Mouse (Mus musculus) midbrain, embryonic 16.5 days (tissue): Measurements from ENCODE around the gene Slc9a5. TPM values are rescaled to one million over a fixed set of nuclear protein-coding genes. Genes with fewer than 3 reads are reported as not detected.

Experiments used
- ATAC-seq: fragments of 200-750 bp; cut with Nextera tagmentation; 2 replicates; pipeline ENCODE4 v1.8.0; 2017; ENCODE audit warnings: moderate TSS enrichment
- H3K27ac ChIP-seq: fragments of 300-500 bp; sonication (generic); 2 replicates; pipeline ENCODE4 v1.5.1; 2014; ENCODE audit warnings: mild to moderate bottlenecking, low read length, mixed read lengths
- H3K27me3 ChIP-seq: fragments of 300-500 bp; sonication (generic); 2 replicates; pipeline ENCODE4 v1.6.1; 2014; ENCODE audit warnings: low read depth, low read length, mixed read lengths; ENCODE audit not compliant: control insufficient read depth, insufficient read depth
- H3K36me3 ChIP-seq: fragments of 300-500 bp; sonication (generic); 2 replicates; pipeline ENCODE4 v1.6.1; 2014; ENCODE audit warnings: mild to moderate bottlenecking, low read length, moderate library complexity, mixed read lengths; ENCODE audit not compliant: control insufficient read depth, insufficient read depth
- H3K4me1 ChIP-seq: fragments of 300-500 bp; sonication (generic); 2 replicates; pipeline ENCODE4 v1.6.1; 2014; ENCODE audit warnings: mild to moderate bottlenecking, low read length, mixed read lengths; ENCODE audit not compliant: control insufficient read depth, insufficient read depth
- H3K4me2 ChIP-seq: fragments of 300-500 bp; sonication (generic); 2 replicates; pipeline ENCODE4 v1.6.1; 2014; ENCODE audit warnings: mild to moderate bottlenecking, low read length, mixed read lengths
- H3K4me3 ChIP-seq: fragments of 300-500 bp; sonication (generic); 2 replicates; pipeline ENCODE4 v1.5.1; 2014; ENCODE audit warnings: low read depth, mild to moderate bottlenecking, low read length, moderate library complexity, mixed read lengths
- H3K9ac ChIP-seq: fragments of 300-500 bp; sonication (generic); 2 replicates; pipeline ENCODE4 v1.6.1; 2014; ENCODE audit warnings: low read depth, low read length, mixed read lengths
- H3K9me3 ChIP-seq: fragments of 300-500 bp; sonication (generic); replicated peaks from 2 replicates; pipeline ENCODE4 v1.6.1; 2014; ENCODE audit warnings: mild to moderate bottlenecking, low read length, mixed read lengths; ENCODE audit not compliant: control insufficient read depth, poor library complexity, severe bottlenecking
- WGBS: fragments of 180-500 bp; shearing (Covaris S2); extraction: QIAGEN DNeasy Blood & Tissue Kit; methylation state at CpG from one replicate; pipeline ENCODE4 v1.1.7; 2014; 5-methylcytosine and 5-hydroxymethylcytosine counted together
- microRNA counts: library from miRNA; unstranded; fragments of <30 nt; microRNA quantifications from one replicate; lab custom pipeline; 2016
- microRNA-seq: library from miRNA; unstranded; fragments of <30 nt; microRNA quantifications from one replicate; pipeline ENCODE4, GENCODE M21; 2017
- polyA plus RNA-seq: library from polyadenylated mRNA; unstranded; fragments of >200 nt; fragmentation: Nextera tagmentation; extraction: Ambion mirVana; gene quantifications from 2 replicates; pipeline ENCODE4 v1.2.1, GENCODE M21; 2015

The Slc9a5 gene
- polyA plus RNA-seq, 1 experiment from 2014 or later: 15.1 TPM

DNA sequence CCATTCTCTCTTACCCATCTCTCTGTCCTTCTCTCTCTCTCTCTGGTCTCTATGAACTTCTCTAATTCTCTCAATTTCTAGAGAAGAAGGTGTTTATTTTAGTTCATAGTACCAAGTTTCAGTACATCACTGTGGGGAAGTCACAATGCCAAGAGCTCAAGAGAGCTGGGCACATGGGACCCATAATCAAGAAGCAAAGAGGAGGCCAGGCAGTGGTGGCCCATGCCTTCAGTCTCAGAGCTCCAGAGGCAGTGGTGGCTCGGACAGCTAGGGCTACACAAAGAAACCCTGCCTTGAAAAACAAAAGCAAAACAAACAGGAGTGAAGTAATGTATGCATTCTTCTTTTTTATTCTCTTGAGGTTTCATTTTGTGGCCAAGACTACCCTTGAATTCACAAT, 55.9 kb downstream of the Slc9a5 start:
- Histone ChIP-seq H3K9me3 (no peaks in the 10 kb centered on the region), H3K4me2 (no peak overlapping the region), H3K27ac (no peak overlapping the region), H3K4me1 (no peaks in the 10 kb centered on the region), H3K4me3 (no peak overlapping the region), H3K27me3 (no peaks in the 10 kb centered on the region), H3K9ac (no peak overlapping the region), H3K36me3 (no peaks in the 10 kb centered on the region)
- ATAC-seq: no peak
- WGBS: 50% methylated on average over 1 of the region's 1 CpGs

- no peak for ATAC-seq
- no peaks in the 10 kb centered on the region for H3K4me1 ChIP-seq
- H3K9ac ChIP-seq: no peak overlapping the region
- no peak overlapping the region for H3K4me3 ChIP-seq
- H3K4me2 ChIP-seq: no peak overlapping the region
- no peaks in the 10 kb centered on the region for H3K9me3 ChIP-seq
- 73% methylated on average over 10 of the region's 10 CpGs for WGBS
- no peak overlapping the region for H3K27ac ChIP-seq
- H3K36me3 ChIP-seq: no peaks in the 10 kb centered on the region
- H3K27me3 ChIP-seq: no peaks in the 10 kb centered on the region
Measured at GRCm38 (mm10) chr8:105406416-105406815, 57.8 kb downstream of the Slc9a5 start.

GRCm38 (mm10) chr8:105408331-105408730, 59.7 kb downstream of the Slc9a5 start:
- H3K27me3 ChIP-seq: no peaks in the 10 kb centered on the region
- H3K36me3 ChIP-seq: no peaks in the 10 kb centered on the region
- no peak overlapping the region for H3K27ac ChIP-seq
- H3K4me1 ChIP-seq: peaks cover under 1% of the 10 kb centered on the region; the same call in 1 of the 2 replicates
- H3K9me3 ChIP-seq: no peaks in the 10 kb centered on the region
- H3K9ac ChIP-seq: no peak overlapping the region
- 70% methylated on average over 7 of the region's 7 CpGs for WGBS
- H3K4me3 ChIP-seq: no peak overlapping the region
- no peak overlapping the region for H3K4me2 ChIP-seq
- no peak for ATAC-seq

- Histone ChIP-seq H3K36me3 (no peaks in the 10 kb centered on the region), H3K4me1 (peaks cover 6% of the 10 kb centered on the region), H3K4me3 (no peak overlapping the region), H3K9me3 (no peaks in the 10 kb centered on the region), H3K27me3 (no peaks in the 10 kb centered on the region), H3K9ac (no peak overlapping the region), H3K27ac (no peak overlapping the region), H3K4me2 (no peak overlapping the region)
- no peak for ATAC-seq
- WGBS: 95% methylated on average over 6 of the region's 6 CpGs
Measured at GRCm38 (mm10) chr8:105409947-105410346, 61.3 kb downstream of the Slc9a5 start.

DNA sequence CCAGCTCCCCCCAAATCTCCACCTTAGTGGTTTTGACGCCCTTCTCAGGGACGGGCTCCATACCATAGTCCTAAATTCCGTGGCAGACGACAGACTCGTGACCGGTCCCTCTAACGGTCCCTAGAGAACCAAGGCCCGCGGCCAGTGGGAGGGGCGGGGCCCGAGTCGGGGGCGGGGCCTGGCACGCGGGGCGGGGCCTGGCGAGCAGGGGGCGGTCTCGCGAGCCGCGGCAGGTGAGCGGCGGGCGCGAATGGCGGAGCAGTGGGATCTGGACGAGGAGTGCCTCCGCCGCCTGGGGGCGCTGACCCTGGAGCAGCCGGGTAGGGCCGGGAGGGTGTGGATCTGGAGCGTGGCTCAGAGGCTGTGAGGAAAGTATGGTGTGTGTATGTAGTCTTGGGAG, 64.7 kb downstream of the Slc9a5 start, which contains the start of the genes Kctd19 and Lrrc36:
TSS of gene Kctd19 (minus strand) at position 112 of the 400 bp plus-strand sequence.
TSS of gene Lrrc36 (plus strand) at position 181 of the 400 bp plus-strand sequence.
- 2% methylated on average over 28 of the region's 34 CpGs for WGBS
- peak; percentile 62 for ATAC-seq
- peak within 1 kb of the TSS; percentile 43; the same call in 1 of the 2 replicates for H3K9ac ChIP-seq
- peak within 1 kb of the TSS; percentile 66 for H3K4me2 ChIP-seq
- H3K36me3 ChIP-seq: no peaks in the 10 kb centered on the region
- no peaks in the 10 kb centered on the region for H3K9me3 ChIP-seq
- H3K27me3 ChIP-seq: no peaks in the 10 kb centered on the region
- no peak within 1 kb of the TSS for H3K27ac ChIP-seq
- peaks cover 6% of the 10 kb centered on the region for H3K4me1 ChIP-seq
- peak within 1 kb of the TSS; percentile 34 for H3K4me3 ChIP-seq

GRCm38 (mm10) chr8:105418992-105419391, 70.3 kb downstream of the Slc9a5 start:
- Histone ChIP-seq H3K4me3 (no peak overlapping the region), H3K9ac (no peak overlapping the region), H3K27me3 (no peaks in the 10 kb centered on the region), H3K4me1 (no peaks in the 10 kb centered on the region), H3K36me3 (no peaks in the 10 kb centered on the region), H3K4me2 (no peak overlapping the region), H3K27ac (no peak overlapping the region), H3K9me3 (no peaks in the 10 kb centered on the region)
- no peak for ATAC-seq
- WGBS: 67% methylated on average over 2 of the region's 2 CpGs

MicroRNA genes within 50 kb of the gene (microRNA counts, 519-probe panel; counts per million panel counts)
- 1,942 counts per million, percentile 44 among the panel's probes with 10 or more counts for microRNA mmu-miR-328 (lab: Ali Mortazavi, UCI)

Small RNAs within 50 kb of the gene (microRNA-seq; reads per million reads assigned to microRNA genes)
- gene Gm27320 (not detected), gene Mir328 (482 reads per million, percentile 72 among the genes with 10 or more reads in this experiment)

Other genes starting within 250 kb of the Slc9a5 start
- gene Ces4a, start 217.0 kb upstream of the Slc9a5 start, polyA plus RNA-seq: not detected in 2 replicates
- gene Cbfb, start 178.2 kb upstream of the Slc9a5 start, polyA plus RNA-seq: 19.7 and 22.9 TPM in 2 replicates
- 34.6 and 37.5 TPM in 2 replicates for gene D230025D16Rik, start 123.7 kb upstream of the Slc9a5 start, polyA plus RNA-seq
- gene B3gnt9, start 93.7 kb upstream of the Slc9a5 start, polyA plus RNA-seq: 5.8 and 8.9 TPM in 2 replicates
- gene Tradd, start 84.2 kb upstream of the Slc9a5 start, polyA plus RNA-seq: 12.8 and 14.0 TPM in 2 replicates
- gene Fbxl8, start 84.2 kb upstream of the Slc9a5 start, polyA plus RNA-seq: 0.82 and 1.1 TPM in 2 replicates
- 0.35 and 0.40 TPM in 2 replicates for gene Hsf4, start 79.0 kb upstream of the Slc9a5 start, polyA plus RNA-seq
- 4.5 and 4.7 TPM in 2 replicates for gene Nol3, start 72.7 kb upstream of the Slc9a5 start, polyA plus RNA-seq
- gene 4931428F04Rik, start 59.0 kb upstream of the Slc9a5 start, polyA plus RNA-seq: 168 and 175 TPM in 2 replicates
- 10.5 and 12.0 TPM in 2 replicates for gene Exoc3l, start 52.7 kb upstream of the Slc9a5 start, polyA plus RNA-seq
- gene E2f4, start 51.2 kb upstream of the Slc9a5 start, polyA plus RNA-seq: 40.1 and 41.6 TPM in 2 replicates
- 0.88 and 1.1 TPM in 2 replicates for gene Elmo3, start 43.2 kb upstream of the Slc9a5 start, polyA plus RNA-seq
- gene Lrrc29, start 22.6 kb upstream of the Slc9a5 start, polyA plus RNA-seq: 0.83 and 0.88 TPM in 2 replicates
- gene Tmem208, start 22.5 kb upstream of the Slc9a5 start, polyA plus RNA-seq: 118 and 143 TPM in 2 replicates
- 0.49 and 1.0 TPM in 2 replicates for gene Fhod1, start 890 bp upstream of the Slc9a5 start, polyA plus RNA-seq
- 2.4 and 2.7 TPM in 2 replicates for gene Plekhg4, start 24.4 kb downstream of the Slc9a5 start, polyA plus RNA-seq
- not detected in 2 replicates for gene Kctd19, start 64.7 kb downstream of the Slc9a5 start, polyA plus RNA-seq
- 0.85 and 0.89 TPM in 2 replicates for gene Lrrc36, start 64.7 kb downstream of the Slc9a5 start, polyA plus RNA-seq
- 153 and 159 TPM in 2 replicates for gene Tppp3, start 122.7 kb downstream of the Slc9a5 start, polyA plus RNA-seq
- 33.6 and 38.4 TPM in 2 replicates for gene Zdhhc1, start 148.1 kb downstream of the Slc9a5 start, polyA plus RNA-seq
- gene Hsd11b2, start 169.9 kb downstream of the Slc9a5 start, polyA plus RNA-seq: 2.7 and 3.6 TPM in 2 replicates
- gene Atp6v0d1, start 217.2 kb downstream of the Slc9a5 start, polyA plus RNA-seq: 226 and 244 TPM in 2 replicates